Mouse (Mus musculus) lung, postnatal 36 days (tissue): ENCODE measurements around the gene Slc51b.

Source experiments
- DNase-seq: peaks from one replicate; pipeline ENCODE4 v3.0.0; 2022; ENCODE audit warnings: mixed read lengths

Slc51b gene

GRCm38 (mm10) chr9:65407861-65408260, 14.9 kb downstream of the Slc51b start:
- DNase-seq, result no peak

- DNase-seq, result no peak
These were observed 15.4 kb downstream of the Slc51b start for GRCm38 (mm10) chr9:65407327-65407726.

DNA sequence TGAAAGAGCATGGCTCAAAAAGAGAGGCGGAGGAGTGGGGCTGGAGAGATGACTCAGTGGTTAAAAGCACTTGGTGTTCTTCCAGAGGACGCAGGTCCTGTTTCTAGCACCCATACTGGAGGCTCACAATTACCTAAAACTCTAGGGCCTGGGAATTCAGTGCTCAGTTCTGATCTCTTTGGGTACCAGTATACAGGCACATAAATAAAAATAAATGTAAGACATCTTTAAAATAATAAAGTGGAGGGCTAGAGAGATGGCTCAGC, 17.6 kb downstream of the Slc51b start:
- peak; percentile 48 for DNase-seq

GRCm38 (mm10) chr9:65404331-65405183, 18.2 kb downstream of the Slc51b start:
- DNase-seq, result peak; percentile 92

- peak; percentile 79 for DNase-seq
These were observed 22.8 kb downstream of the Slc51b start for GRCm38 (mm10) chr9:65399934-65400333.

DNA sequence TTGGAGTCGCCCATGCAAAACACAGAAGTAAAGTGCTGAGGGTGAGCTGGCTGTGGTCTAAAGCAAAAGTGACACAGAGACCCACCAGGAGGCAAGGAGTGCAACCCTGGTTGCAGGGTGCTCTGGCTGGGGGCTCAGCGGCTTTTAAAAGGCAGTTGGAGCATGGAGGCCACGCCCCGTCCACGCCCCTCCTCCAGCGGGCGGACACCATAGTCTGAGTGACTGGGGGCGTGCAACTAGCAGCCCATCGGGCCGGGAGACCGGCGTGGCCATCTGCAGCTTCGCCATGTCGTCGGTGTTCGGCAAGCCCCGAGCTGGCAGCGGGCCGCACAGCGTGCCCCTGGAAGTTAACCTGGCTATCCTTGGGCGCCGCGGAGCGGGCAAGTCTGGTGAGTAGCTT, 24.5 kb downstream of the Slc51b start, which contains the start of gene Rasl12:
Rasl12 (plus strand) TSS at position 228 of the 400 bp plus-strand sequence.
- DNase-seq, result peak; percentile 87

- no peak for DNase-seq
These were observed 28.4 kb downstream of the Slc51b start for GRCm38 (mm10) chr9:65394360-65394759.

GRCm38 (mm10) chr9:65393606-65394005, 29.1 kb downstream of the Slc51b start:
- no peak for DNase-seq

- DNase-seq, result peak; percentile 86
These were observed 30.0 kb downstream of the Slc51b start for GRCm38 (mm10) chr9:65392638-65393364.

- no peak for DNase-seq
These were observed 31.2 kb downstream of the Slc51b start, which contains the start of gene Kbtbd13 for GRCm38 (mm10) chr9:65391613-65391964. Gene Kbtbd13 (minus strand): TSS chr9:65391652.

DNA sequence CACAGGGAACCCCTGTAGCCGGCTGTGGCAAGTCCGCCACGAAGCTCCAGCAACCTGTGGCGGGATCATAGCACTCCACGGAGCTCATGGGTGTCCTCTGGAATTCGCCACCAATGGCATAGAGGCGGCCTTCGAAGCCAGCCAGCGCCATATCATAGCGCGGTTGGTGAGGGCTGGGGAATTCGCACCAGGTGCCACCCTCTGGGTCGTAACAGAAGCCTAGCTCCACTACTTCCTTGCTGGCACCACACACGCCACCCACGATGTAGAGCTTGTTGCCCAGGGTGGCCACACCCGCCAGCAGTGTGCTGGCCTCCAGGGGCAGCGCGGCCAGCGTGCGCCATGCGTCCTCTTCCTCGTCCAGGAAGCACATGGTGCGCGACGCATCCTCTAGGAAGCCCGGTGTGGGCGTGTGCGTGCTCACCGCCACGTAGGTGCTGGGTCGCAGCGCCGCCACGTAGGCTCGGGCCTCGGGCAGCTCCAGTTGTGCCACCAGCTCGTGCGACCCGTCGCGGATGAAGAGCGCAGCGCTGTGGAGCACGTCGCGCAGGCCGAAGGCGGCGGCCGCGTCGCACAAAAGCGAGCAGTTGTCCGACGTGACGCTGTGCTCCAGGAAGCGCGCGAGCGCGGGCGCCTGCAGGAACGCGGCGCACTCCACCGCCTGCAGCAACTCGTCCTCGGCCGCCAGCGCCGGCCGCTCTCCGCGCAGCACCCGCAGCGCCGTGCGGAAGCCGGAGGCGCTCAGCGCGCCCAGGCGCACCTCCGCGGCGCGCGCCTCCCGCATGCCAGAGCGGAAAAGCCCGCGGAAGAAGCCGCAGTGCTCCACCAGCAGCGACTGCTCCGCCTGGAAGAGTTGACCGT, 31.8 kb downstream of the Slc51b start:
- DNase-seq, result no peak

- peak; percentile 80 for DNase-seq
These were observed 36.2 kb downstream of the Slc51b start for GRCm38 (mm10) chr9:65386373-65387140.

DNA sequence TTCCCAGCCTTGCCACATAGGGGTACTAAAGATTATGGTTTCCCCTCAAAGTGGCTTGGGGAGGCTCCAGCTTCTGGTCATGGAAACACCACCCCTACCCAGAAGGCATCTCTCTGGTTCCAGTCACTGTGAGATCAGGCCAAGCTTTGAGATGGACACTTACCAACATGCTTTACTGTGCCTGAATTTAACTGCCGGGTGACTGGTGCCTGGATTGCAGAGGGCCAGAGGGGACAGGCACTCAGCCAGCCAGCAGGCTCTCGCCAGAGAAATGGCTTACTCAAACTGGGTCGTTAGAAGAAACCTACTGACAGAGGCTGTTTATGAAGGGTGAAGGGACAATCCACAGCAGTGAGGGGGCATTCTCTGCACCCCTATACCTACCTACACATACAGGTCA, 38.5 kb downstream of the Slc51b start:
- DNase-seq, result peak; percentile 62

DNA sequence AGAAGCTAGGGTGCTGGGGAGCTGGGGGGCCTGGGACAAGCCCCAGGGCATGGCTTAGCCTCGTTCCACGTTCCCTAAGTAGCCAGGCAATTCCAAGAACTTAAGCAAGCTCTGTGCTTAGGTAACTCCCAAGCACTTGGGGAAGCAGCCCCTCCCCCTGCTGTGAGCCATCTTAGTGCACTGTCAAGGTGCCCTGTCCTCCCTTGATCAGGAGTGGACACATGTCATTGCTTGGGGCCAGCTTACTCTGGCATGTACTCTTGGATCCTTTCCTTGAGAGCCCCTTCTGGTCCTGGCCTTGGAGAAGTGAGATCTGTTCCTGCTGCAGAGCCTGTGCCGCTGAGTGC, 40.0 kb downstream of the Slc51b start:
- peak; percentile 17 for DNase-seq

GRCm38 (mm10) chr9:65382031-65382750, 40.6 kb downstream of the Slc51b start:
- peak; percentile 23 for DNase-seq

DNA sequence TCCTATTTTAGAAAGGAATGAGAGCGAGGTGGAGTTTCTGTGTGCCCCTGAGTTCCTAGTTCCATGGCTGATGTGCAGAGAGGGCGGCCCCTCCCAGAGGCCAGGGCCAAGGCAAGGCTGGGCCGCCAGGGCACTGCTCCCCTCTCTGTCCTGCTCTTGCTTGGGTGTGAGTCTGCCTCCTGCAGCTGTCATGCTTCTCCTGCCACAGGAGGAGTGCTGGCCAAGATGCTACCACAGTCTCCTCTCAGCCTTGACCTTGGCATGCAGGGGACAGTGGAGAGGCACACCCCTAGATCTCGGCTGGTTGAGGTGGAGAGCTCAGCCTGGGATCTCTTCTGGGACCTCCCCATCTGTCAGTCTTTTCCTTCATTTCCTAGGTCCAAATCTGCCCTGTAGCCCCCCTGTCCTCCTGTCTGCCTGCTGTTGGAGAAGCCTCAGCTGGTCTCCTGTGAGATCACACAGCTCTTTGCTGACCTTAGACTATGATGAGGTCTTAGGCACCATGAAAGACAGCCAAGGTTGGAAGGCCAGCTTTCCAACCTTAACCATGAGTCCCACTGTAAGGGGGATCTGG, 41.7 kb downstream of the Slc51b start:
- DNase-seq, result peak; percentile 42

- no peak for DNase-seq
These were observed 47.4 kb downstream of the Slc51b start for GRCm38 (mm10) chr9:65375163-65375934.

DNA sequence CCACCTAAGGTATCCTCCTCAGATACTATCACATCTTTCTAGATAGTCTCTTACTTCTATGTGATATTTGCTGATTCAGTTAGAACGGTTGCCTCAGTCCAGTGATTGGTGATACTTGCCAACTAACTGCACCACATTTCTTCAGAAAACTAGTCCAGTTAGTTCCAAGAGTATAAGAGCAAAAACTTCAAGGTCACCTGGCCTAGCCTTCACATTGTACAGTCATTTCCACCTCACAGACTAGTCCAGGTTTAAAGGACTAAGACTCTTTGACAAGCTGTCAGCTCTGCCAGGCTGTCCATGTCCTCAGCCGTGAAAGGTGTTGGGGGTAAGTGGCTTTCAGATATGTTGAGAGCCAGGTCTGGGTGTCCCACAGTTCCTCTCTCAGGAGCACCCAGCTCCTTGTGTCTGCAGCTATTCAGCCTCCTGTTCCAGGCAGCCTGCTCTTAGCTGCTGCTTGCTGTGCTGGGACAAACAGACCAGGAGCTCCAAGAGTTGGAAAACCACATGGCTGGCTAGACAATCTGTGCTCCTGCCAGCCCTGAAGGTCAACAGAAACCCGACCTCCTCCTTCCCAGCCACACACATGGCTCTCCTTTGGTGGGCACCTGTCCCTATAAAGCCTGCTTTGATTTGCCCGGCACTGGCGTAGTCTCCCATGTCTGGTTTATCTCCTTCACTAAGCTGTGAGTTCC, 48.1 kb downstream of the Slc51b start:
- no peak for DNase-seq

GRCm38 (mm10) chr9:65372449-65372848, 50.3 kb downstream of the Slc51b start:
- peak; percentile 75 for DNase-seq

DNA sequence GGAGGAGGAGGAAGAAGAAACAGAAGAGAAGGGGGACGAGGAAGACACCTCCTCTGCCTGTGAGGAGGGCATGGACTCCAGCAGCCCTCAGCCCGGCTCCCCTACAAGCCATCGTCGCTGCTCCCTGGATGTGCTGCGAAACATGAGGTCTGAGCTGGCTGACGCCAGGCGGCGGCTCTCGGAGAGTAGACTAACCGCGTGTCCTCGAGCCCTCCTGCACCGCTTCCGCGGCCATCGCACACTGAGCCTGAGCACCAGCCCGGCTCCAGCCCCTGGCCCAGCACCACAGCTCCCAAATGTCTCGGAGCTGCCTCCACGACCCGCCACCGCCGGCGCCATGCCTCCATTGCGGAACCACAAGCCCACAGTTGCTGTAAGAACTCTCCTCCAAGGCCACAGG, 51.0 kb downstream of the Slc51b start:
- no peak for DNase-seq
